Mouse (Mus musculus): ENCODE measurements at regions not wholly inside any gene's neighbourhood (a gene's known extent, or its start where the extent isn't known, plus 50 kb on each side); places are given as distances from the start of the nearest gene placed in this dataset.

DNA sequence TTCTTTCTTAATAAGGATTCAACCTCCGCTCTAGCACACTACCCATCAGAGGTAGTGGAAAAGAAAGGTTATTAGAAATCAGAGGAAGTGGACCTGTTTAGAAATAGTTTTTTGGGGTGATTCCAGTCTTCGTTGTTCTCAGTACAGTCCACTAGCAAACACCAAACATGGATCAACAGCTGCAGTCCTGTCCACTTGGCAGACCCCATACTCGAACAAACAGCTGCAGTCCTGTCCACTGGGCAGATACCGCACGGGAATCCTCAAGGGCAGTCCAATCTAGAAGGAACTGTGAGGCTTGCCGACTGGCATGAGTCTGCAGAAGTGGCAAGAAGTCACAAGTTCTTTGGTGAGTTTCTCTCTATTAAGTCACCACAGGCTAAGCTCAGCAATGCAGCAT is 273.8 kb downstream of the Rnd3 start:
- Histone ChIP-seq H3K27me3 (ENCODE audit: insufficient read depth, low read length) (no peaks in the 10 kb centered on the region), H3K9me3 (ENCODE audit: low read length) (no peaks in the 10 kb centered on the region)
- no peak for TF ChIP-seq CTCF (IDR thresholded peaks at IDR 0.05)

GRCm38 (mm10) chr2:50853538-50854244 is 295.2 kb downstream of the Rnd3 start:
- no peak for TF ChIP-seq CTCF (IDR thresholded peaks at IDR 0.05)
- H3K27ac ChIP-seq (ENCODE audit: low read depth, low read length), result no peak overlapping the region
- no peaks in the 10 kb centered on the region for H3K9me3 ChIP-seq (ENCODE audit: low read length)
- ATAC-seq (ENCODE audit: low FRiP score), result no peak
- H3K4me1 ChIP-seq (ENCODE audit: insufficient read depth, low read length), result no peaks in the 10 kb centered on the region
- no peaks in the 10 kb centered on the region for H3K36me3 ChIP-seq (ENCODE audit: insufficient read depth, low read length)
- 65% methylated on average over 8 of the region's 8 CpGs for WGBS
- H3K4me3 ChIP-seq (ENCODE audit: low read depth, low read length), result no peak overlapping the region
- H3K9ac ChIP-seq (replicated peaks; ENCODE audit: low read length, poor library complexity, severe bottlenecking), result no peak overlapping the region
- peak; percentile 35 for DNase-seq (ENCODE audit: low spot score)
- H3K27me3 ChIP-seq (ENCODE audit: insufficient read depth, low read length), result no peaks in the 10 kb centered on the region
- H3K4me2 ChIP-seq (ENCODE audit: low read depth, low read length, poor library complexity, severe bottlenecking), result no peak overlapping the region

More for the DNA sequence above, 273.8 kb downstream of the Rnd3 start:
- DNase-seq (ENCODE audit: low spot score), result no peak
- no peak overlapping the region for H3K4me3 ChIP-seq (ENCODE audit: low read depth, low read length)
- no peak for ATAC-seq (ENCODE audit: low FRiP score)
- no peak overlapping the region for H3K9ac ChIP-seq (replicated peaks; ENCODE audit: low read length, poor library complexity, severe bottlenecking)
- no peaks in the 10 kb centered on the region for H3K36me3 ChIP-seq (ENCODE audit: insufficient read depth, low read length)
- no peak overlapping the region for H3K27ac ChIP-seq (ENCODE audit: low read depth, low read length)
- H3K4me2 ChIP-seq (ENCODE audit: low read depth, low read length, poor library complexity, severe bottlenecking), result no peak overlapping the region
- no peaks in the 10 kb centered on the region for H3K4me1 ChIP-seq (ENCODE audit: insufficient read depth, low read length)
- WGBS, result 92% methylated on average over 6 of the region's 6 CpGs

- no peak for ATAC-seq (ENCODE audit: low FRiP score)
Measured at GRCm38 (mm10) chr2:50852413-50852919, 296.4 kb downstream of the Rnd3 start.

GRCm38 (mm10) chr2:50850071-50850470 is 298.8 kb downstream of the Rnd3 start:
- Histone ChIP-seq H3K4me3 (ENCODE audit: low read depth, low read length) (no peak overlapping the region), H3K27me3 (ENCODE audit: insufficient read depth, low read length) (no peaks in the 10 kb centered on the region), H3K4me2 (ENCODE audit: low read depth, low read length, poor library complexity, severe bottlenecking) (no peak overlapping the region), H3K36me3 (ENCODE audit: insufficient read depth, low read length) (no peaks in the 10 kb centered on the region), H3K4me1 (ENCODE audit: insufficient read depth, low read length) (no peaks in the 10 kb centered on the region), H3K9ac (replicated peaks; ENCODE audit: low read length, poor library complexity, severe bottlenecking) (no peak overlapping the region), H3K9me3 (ENCODE audit: low read length) (no peaks in the 10 kb centered on the region), H3K27ac (ENCODE audit: low read depth, low read length) (no peak overlapping the region)
- no peak for ATAC-seq (ENCODE audit: low FRiP score)
- no peak for TF ChIP-seq CTCF (IDR thresholded peaks at IDR 0.05)
- no peak for DNase-seq (ENCODE audit: low spot score)
- 97% methylated on average over 3 of the region's 3 CpGs for WGBS

More at GRCm38 (mm10) chr2:50852413-50852919, 296.4 kb downstream of the Rnd3 start:
- no peak overlapping the region for H3K27ac ChIP-seq (ENCODE audit: low read depth, low read length)
- no peaks in the 10 kb centered on the region for H3K27me3 ChIP-seq (ENCODE audit: insufficient read depth, low read length)
- H3K36me3 ChIP-seq (ENCODE audit: insufficient read depth, low read length), result no peaks in the 10 kb centered on the region
- WGBS, result 74% methylated on average over 2 of the region's 2 CpGs
- no peaks in the 10 kb centered on the region for H3K9me3 ChIP-seq (ENCODE audit: low read length)
- no peaks in the 10 kb centered on the region for H3K4me1 ChIP-seq (ENCODE audit: insufficient read depth, low read length)
- no peak overlapping the region for H3K4me2 ChIP-seq (ENCODE audit: low read depth, low read length, poor library complexity, severe bottlenecking)
- no peak overlapping the region for H3K9ac ChIP-seq (replicated peaks; ENCODE audit: low read length, poor library complexity, severe bottlenecking)
- no peak for TF ChIP-seq CTCF (IDR thresholded peaks at IDR 0.05)
- no peak overlapping the region for H3K4me3 ChIP-seq (ENCODE audit: low read depth, low read length)
- DNase-seq (ENCODE audit: low spot score), result no peak

GRCm38 (mm10) chr2:50841881-50842280 is 307.0 kb downstream of the Rnd3 start:
- Histone ChIP-seq H3K27me3 (ENCODE audit: insufficient read depth, low read length) (no peaks in the 10 kb centered on the region), H3K9ac (replicated peaks; ENCODE audit: low read length, poor library complexity, severe bottlenecking) (no peak overlapping the region), H3K36me3 (ENCODE audit: insufficient read depth, low read length) (no peaks in the 10 kb centered on the region), H3K4me3 (ENCODE audit: low read depth, low read length) (no peak overlapping the region), H3K4me2 (ENCODE audit: low read depth, low read length, poor library complexity, severe bottlenecking) (no peak overlapping the region), H3K4me1 (ENCODE audit: insufficient read depth, low read length) (no peaks in the 10 kb centered on the region), H3K27ac (ENCODE audit: low read depth, low read length) (no peak overlapping the region), H3K9me3 (ENCODE audit: low read length) (no peaks in the 10 kb centered on the region)
- WGBS, result 88% methylated on average over 2 of the region's 2 CpGs
- no peak for TF ChIP-seq CTCF (IDR thresholded peaks at IDR 0.05)
- ATAC-seq (ENCODE audit: low FRiP score) (no peak), DNase-seq (ENCODE audit: low spot score) (no peak)

DNA sequence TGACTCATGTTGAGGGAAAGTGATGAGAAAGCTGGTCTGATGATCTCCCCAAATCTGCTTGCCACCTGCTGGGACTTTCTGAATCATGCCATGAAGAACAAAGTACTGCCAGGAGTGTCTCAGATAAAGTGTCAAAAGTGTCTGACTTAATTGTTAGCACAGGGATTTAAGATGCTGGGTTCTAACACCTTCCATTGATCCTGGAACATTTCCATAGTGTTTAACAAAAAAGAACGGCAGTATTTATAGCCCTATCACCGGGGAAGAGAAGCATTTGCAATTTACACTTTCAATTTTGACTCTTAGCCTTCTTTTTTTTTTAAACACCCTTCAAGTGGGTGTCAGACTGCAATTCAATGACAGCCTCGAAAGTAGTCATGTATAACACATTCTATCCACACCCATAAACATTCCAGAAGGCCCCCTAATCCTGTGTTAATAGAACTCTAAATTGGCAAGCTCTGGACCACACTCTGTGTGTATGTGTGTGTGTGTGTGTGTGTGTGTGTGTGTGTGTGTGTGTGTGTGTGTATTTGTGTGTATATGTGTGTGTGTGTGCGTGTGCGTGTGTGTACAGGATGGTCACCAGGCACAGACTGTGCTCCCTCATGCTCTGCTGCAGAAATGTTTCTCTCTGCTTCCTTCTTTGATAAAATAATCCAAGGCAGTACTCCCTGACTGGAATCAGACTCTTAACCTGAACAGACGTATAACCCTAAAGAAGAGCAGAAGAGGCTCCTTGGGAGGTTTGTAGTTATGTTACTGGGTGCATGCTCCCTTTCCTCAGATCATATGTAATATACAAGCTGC is 313.2 kb downstream of the Rnd3 start:
- Histone ChIP-seq H3K9ac (replicated peaks; ENCODE audit: low read length, poor library complexity, severe bottlenecking) (no peak overlapping the region), H3K4me1 (ENCODE audit: insufficient read depth, low read length) (no peaks in the 10 kb centered on the region), H3K4me2 (ENCODE audit: low read depth, low read length, poor library complexity, severe bottlenecking) (no peak overlapping the region), H3K27ac (ENCODE audit: low read depth, low read length) (no peak overlapping the region), H3K9me3 (ENCODE audit: low read length) (no peaks in the 10 kb centered on the region), H3K27me3 (ENCODE audit: insufficient read depth, low read length) (no peaks in the 10 kb centered on the region), H3K36me3 (ENCODE audit: insufficient read depth, low read length) (no peaks in the 10 kb centered on the region), H3K4me3 (ENCODE audit: low read depth, low read length) (no peak overlapping the region)
- WGBS, result 61% methylated on average over 6 of the region's 6 CpGs
- no peak for TF ChIP-seq CTCF (IDR thresholded peaks at IDR 0.05)
- DNase-seq (ENCODE audit: low spot score) (no peak), ATAC-seq (ENCODE audit: low FRiP score) (no peak)

Data from midbrain, postnatal 0 days (tissue).